Mouse (Mus musculus): ENCODE data around the gene Pcmt1.

The Pcmt1 gene

GRCm38 (mm10) chr10:7589592-7590233 lies 91.2 kb downstream of the Pcmt1 start, which contains the start of gene Lrp11:
Gene Lrp11 (plus strand): TSS chr10:7589800.
- peak; percentile 54 for DNase-seq (ENCODE audit: extremely low read depth, low read depth)

- no peak for DNase-seq (ENCODE audit: extremely low read depth, low read depth)
These were observed 94.2 kb downstream of the Pcmt1 start for GRCm38 (mm10) chr10:7586771-7587170.

GRCm38 (mm10) chr10:7582891-7583557 lies 97.9 kb downstream of the Pcmt1 start:
- no peak for DNase-seq (ENCODE audit: extremely low read depth, low read depth)

- no peak for DNase-seq (ENCODE audit: extremely low read depth, low read depth)
These were observed 98.6 kb downstream of the Pcmt1 start for GRCm38 (mm10) chr10:7582157-7582890.

GRCm38 (mm10) chr10:7581401-7581800 lies 99.5 kb downstream of the Pcmt1 start:
- no peak for DNase-seq (ENCODE audit: extremely low read depth, low read depth)
